Mouse (Mus musculus) left cerebral cortex, adult 18-20 months (tissue): ENCODE results near the gene Gm13279. TPM values are rescaled to one million over a fixed set of nuclear protein-coding genes. Genes with fewer than 3 reads are reported as not detected.
"Not testable (repeated sequence)": the region's sequence is repeated elsewhere in the genome, so short reads cannot be mapped to it uniquely, and the experiment has no call there.

Experiments used
- DNase-seq, 2 experiments: peaks; one replicate each; pipeline ENCODE4 v3.0.0; 2021 to 2022; ENCODE audit warnings: low spot score in 2 of 2, mixed read lengths in 1 of 2
- total RNA-seq, 2 experiments: library from RNA; stranded (reverse); gene quantifications; 2 replicates each; pipeline ENCODE4 v1.2.3; 2021

Gm13279 gene
- total RNA-seq, 2 experiments from 2014 or later: not detected

DNA sequence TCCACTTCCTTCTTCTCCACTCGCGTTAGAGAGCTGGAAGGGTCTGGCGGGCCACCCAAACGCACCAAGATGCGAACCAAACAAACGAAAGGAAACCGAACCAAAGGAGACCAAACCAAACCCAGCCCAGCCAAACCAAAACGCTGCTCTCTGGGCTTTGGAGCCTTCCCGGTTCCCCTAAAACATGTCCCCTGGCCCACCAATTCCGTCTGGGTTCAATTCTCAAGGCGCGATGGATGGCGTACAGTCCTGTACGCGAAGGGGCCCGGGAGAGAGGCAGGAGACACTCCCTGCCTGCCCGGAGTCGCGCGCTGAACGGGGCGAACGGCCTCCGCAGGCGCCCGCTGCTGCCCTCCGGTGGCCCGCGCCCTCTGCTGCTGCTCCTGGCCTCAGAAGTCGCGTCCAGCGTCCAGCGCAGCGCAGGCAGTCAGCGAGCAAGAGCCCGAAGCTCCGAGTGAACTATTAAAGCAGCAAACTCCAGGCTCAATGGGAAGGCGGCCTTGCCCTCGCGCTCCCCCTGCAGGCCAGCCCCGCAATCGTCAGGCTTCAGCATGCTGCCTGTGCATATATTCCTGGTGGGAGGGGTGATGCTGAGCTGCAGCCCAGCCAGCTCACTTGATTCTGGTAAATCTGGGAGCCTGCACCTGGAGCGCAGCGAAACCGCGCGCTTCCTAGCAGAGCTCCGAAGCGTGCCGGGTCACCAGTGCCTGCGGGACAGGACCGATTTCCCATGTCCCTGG lies 3.1 kb upstream of the Gm13279 start, which contains the start of gene Gm13275:
Gene Gm13275 (plus strand): TSS at position 552 of the 740 bp plus-strand sequence.
- peak; percentile 45 to 58 for DNase-seq

DNA sequence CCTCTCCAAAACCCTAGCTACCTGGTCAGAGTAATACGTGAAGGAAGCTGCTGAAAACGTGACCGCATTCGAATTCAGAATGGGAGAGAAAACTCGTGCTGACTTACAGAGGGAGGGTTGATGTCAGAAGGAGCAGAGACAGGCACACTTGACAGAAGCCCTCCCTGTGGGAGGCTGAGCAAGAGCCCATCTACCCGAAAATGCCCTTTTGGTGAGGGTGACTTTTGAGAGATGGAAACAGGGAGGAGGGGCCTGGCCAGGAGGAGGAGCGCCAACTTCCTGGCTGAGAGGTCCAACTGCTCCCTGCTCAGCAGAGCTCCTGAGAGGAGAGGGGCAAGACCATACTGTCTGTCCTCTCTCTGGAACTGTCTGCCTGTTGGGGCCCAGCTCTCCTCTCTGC lies 2.2 kb downstream of the Gm13279 start, which contains the start of gene Gm13285:
Gene Gm13285 (plus strand): TSS at position 301 of the 400 bp plus-strand sequence.
- DNase-seq: not testable (repeated sequence)

- not testable (repeated sequence) for DNase-seq
Observed at GRCm38 (mm10) chr4:88802954-88803353, 5.8 kb downstream of the Gm13279 start, which contains the start of gene Gm13287. Gene Gm13287 (plus strand): TSS chr4:88803254.

- not testable (repeated sequence) for DNase-seq
Observed at GRCm38 (mm10) chr4:88805231-88805630, 8.0 kb downstream of the Gm13279 start, which contains the start of gene Gm13288. Gene Gm13288 (plus strand): TSS chr4:88805531.

GRCm38 (mm10) chr4:88805761-88806160 lies 8.6 kb downstream of the Gm13279 start:
- not testable (repeated sequence) for DNase-seq

GRCm38 (mm10) chr4:88815928-88816327 lies 18.7 kb downstream of the Gm13279 start, which contains the start of gene Ifna7:
Gene Ifna7 (plus strand): TSS chr4:88816228.
- no peak for DNase-seq

DNA sequence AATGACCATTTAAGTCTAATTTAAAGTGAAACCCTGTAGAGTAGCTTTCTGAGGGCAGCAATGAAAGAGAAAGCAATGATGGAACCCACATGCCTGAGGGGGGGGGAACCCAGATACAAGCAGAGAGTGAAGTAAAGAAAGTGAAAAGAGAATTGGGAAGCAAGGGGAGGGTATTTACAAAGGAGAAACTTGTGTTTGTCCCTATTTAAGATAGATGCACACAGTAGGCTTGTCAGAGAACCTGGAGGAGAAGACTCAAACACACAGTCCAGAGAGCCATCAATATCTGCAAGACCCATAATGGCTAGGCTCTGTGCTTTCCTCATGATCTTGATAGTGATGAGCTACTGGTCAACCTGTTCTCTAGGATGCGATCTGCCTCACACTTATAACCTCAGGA lies 22.5 kb downstream of the Gm13279 start, which contains the start of gene Ifna11:
Gene Ifna11 (plus strand): TSS at position 301 of the 400 bp plus-strand sequence.
- no peak for DNase-seq

DNA sequence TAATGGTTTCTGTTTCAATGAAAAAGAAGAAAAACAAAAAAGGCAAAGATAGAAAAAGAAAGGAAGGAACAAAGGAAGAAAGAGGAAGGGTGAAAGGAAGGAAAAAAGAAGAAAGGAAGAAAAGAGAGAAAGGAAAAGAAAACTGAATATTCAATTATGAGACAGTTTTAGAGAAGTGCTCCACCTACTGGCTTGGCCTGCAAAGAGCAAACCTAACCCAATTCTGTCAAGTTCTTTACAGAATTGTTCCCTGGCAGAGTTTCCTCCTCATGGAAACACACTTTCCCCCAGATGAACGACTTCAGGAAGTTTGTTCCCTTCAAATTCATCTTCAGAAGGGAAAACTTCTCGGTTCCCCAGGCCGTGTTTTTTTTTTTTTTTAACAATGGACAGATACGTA lies 25.8 kb downstream of the Gm13279 start:
- peak; percentile 9 to 23 for DNase-seq

DNA sequence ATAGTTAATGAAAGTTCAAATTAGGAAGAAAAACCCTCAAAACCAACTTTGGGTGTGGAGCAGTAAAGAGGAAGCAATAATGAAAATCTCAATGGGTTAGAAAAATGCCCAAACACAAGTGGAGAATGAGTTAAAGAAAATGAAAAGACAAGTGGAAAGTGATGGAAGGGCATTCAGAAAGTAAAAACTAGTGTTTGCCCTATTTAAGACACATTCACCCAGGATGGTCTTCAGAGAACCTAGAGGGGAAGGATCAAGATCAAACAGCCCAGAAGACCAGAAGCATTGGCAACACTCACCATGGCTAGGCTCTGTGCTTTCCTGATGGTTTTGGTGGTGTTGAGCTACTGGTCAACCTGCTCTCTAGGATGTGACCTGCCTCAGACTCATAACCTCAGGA lies 29.9 kb downstream of the Gm13279 start, which contains the start of gene Ifna6:
Gene Ifna6 (plus strand): TSS at position 301 of the 400 bp plus-strand sequence.
- not testable (repeated sequence) for DNase-seq

DNA sequence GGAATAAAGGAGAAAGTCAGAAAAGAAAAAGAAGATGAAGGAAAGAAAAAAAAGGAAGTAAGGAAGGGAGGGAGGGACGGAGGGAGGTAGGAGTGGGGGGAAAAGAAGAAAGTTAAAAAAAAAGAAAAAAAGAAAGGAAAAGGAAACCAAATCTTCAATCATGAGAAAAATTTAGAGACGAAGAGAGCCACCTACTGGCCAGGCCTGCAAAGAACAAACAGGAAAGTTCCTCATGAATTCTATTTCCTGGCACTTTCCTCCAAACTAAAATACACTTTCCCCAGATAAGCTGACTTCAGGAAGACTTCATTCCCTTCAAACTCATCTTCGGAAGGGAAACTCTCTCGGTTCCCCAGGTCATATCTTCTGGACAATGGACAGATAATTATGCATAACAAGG lies 33.3 kb downstream of the Gm13279 start:
- DNase-seq: peak; percentile 45 to 56

DNA sequence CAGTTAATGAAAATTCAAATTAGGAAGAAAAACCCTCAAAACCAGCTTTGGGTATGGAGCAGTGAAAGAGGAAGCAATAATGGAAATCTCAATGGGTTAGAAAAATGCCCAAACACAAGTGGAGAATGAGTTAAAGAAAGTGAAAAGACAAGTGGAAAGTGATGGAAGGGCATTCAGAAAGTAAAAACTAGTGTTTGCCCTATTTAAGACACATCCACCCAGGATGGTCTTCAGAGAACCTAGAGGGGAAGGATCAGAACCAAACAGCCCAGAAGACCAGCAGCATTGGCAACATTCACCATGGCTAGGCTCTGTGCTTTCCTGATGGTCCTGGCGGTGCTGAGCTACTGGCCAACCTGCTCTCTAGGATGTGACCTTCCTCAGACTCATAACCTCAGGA lies 38.0 kb downstream of the Gm13279 start, which contains the start of gene Ifna5:
Gene Ifna5 (plus strand): TSS at position 301 of the 400 bp plus-strand sequence.
- not testable (repeated sequence) for DNase-seq

DNA sequence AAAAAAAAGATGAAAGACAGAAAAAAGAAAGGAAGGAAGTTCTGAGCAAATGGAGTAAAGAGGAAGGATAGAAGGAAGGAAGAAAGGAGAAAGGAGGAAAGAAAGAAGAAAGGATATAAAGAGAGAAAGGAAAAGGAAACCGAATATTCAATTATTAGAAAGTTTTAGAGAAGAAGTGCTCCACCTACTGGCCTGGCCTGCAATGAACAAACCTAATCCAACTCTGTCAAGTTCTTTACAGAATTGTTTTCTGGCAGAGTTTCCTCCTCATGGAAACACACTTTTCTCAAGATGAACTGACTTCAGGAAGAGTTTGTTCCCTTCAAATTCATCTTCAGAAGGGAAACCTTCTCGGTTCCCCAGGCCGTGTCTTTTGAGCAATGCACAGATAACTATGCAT lies 41.6 kb downstream of the Gm13279 start:
- DNase-seq: no peak

DNA sequence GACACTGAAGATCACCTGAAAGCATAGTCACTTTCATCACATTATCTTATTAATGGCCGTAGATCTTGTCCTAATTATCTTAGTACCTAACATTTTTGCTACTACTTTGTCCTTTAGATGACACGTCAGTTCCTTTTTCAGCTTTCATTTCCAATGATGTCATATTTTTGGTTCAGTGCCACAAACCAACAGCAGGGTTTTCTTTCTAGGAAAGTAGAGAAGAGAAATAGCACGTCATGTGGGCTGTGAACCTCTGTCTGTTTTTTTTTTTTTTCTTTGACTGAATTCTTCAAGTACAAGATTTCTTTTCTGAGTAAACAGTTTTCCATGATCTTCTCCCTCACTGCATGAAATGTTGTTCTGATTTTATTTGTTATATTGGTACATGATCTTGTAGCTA lies 42.9 kb downstream of the Gm13279 start:
- DNase-seq: no peak

- no peak for DNase-seq
Observed at GRCm38 (mm10) chr4:88841438-88841911, 44.3 kb downstream of the Gm13279 start, which contains the start of gene Ifna4. Gene Ifna4 (plus strand): TSS chr4:88841861.

GRCm38 (mm10) chr4:88845334-88845733 lies 48.1 kb downstream of the Gm13279 start:
- no peak for DNase-seq

Other genes with a start within 250 kb of the Gm13279 start
- not detected for gene Ifna15, start 239.2 kb upstream of the Gm13279 start, total RNA-seq
- not detected for gene Ifna14, start 225.6 kb upstream of the Gm13279 start, total RNA-seq
- gene Ifna9, start 205.0 kb upstream of the Gm13279 start, total RNA-seq: not detected
- not detected for gene Ifna12, start 194.0 kb upstream of the Gm13279 start, total RNA-seq
- not detected for gene C87499, start 163.0 kb upstream of the Gm13279 start, total RNA-seq
- not detected for gene Ifna13, start 152.9 kb upstream of the Gm13279 start, total RNA-seq
- gene Ifna16, start 120.5 kb upstream of the Gm13279 start, total RNA-seq: not detected
- not detected for gene Ifna2, start 113.5 kb upstream of the Gm13279 start, total RNA-seq
- gene Ifnab, start 106.0 kb upstream of the Gm13279 start, total RNA-seq: not detected
- under 1 TPM; 0.49 to 0.89 TPM for gene Gm26566, start 75.6 kb upstream of the Gm13279 start, total RNA-seq
- gene Klhl9, start 74.9 kb upstream of the Gm13279 start, total RNA-seq: 100 to 1,000 TPM; 100 to 103 TPM
- not detected for gene Gm13271, start 42.5 kb upstream of the Gm13279 start, total RNA-seq
- gene Gm13283, start 37.3 kb upstream of the Gm13279 start, total RNA-seq: not detected
- gene Gm13290, start 23.6 kb upstream of the Gm13279 start, total RNA-seq: not detected
- not detected for gene Gm13289, start 20.5 kb upstream of the Gm13279 start, total RNA-seq
- gene Gm13272, start 17.5 kb upstream of the Gm13279 start, total RNA-seq: not detected
- gene Ifnz, start 15.3 kb upstream of the Gm13279 start, total RNA-seq: not detected
- not detected for gene Gm13276, start 11.7 kb upstream of the Gm13279 start, total RNA-seq
- gene Gm13277, start 8.8 kb upstream of the Gm13279 start, total RNA-seq: not detected
- gene Gm13278, start 5.8 kb upstream of the Gm13279 start, total RNA-seq: not detected
- not detected for gene Gm13275, start 2.9 kb upstream of the Gm13279 start, total RNA-seq
- not detected for gene Gm13285, start 2.3 kb downstream of the Gm13279 start, total RNA-seq
- not detected for gene Gm13287, start 5.9 kb downstream of the Gm13279 start, total RNA-seq
- not detected for gene Gm13288, start 8.1 kb downstream of the Gm13279 start, total RNA-seq
- gene Ifna7, start 18.8 kb downstream of the Gm13279 start, total RNA-seq: not detected
- gene Ifna11, start 22.6 kb downstream of the Gm13279 start, total RNA-seq: not detected
- gene Ifna6, start 30.0 kb downstream of the Gm13279 start, total RNA-seq: not detected
- not detected for gene Ifna5, start 38.1 kb downstream of the Gm13279 start, total RNA-seq
- gene Ifna4, start 44.5 kb downstream of the Gm13279 start, total RNA-seq: not detected
- not detected for gene Ifna1, start 52.7 kb downstream of the Gm13279 start, total RNA-seq
- gene Ifne, start 82.8 kb downstream of the Gm13279 start, total RNA-seq: not detected